Mouse (Mus musculus) skeletal muscle tissue, adult 2 months (tissue): ENCODE measurements at regions not wholly inside any gene's neighbourhood (a gene's known extent, or its start where the extent isn't known, plus 50 kb on each side); places are given as distances from the start of the nearest gene placed in this dataset.
A peak's percentile ranks its signal among the peaks of the same experiment; 100 is the strongest.

Source experiments
- DNase-seq: peaks from one replicate; pipeline ENCODE4 v3.0.0-alpha.2; 2012; ENCODE audit warnings: low read depth, low spot score

- DNase-seq, result no peak
These were observed 156.2 kb downstream of the Trim29 start for GRCm38 (mm10) chr9:43466883-43467282.

GRCm38 (mm10) chr9:43469215-43469614 lies 158.6 kb downstream of the Trim29 start:
- no peak for DNase-seq

GRCm38 (mm10) chr9:43472231-43472630 lies 161.6 kb downstream of the Trim29 start:
- DNase-seq, result no peak

- no peak for DNase-seq
These were observed 162.5 kb downstream of the Trim29 start for GRCm38 (mm10) chr9:43473164-43473563.

GRCm38 (mm10) chr9:43473601-43474302 lies 163.1 kb downstream of the Trim29 start:
- DNase-seq, result no peak

- DNase-seq, result no peak
These were observed 163.6 kb downstream of the Trim29 start for GRCm38 (mm10) chr9:43474303-43474643.

- DNase-seq, result peak; percentile 32
These were observed 170.4 kb downstream of the Trim29 start for GRCm38 (mm10) chr9:43480826-43481591.

GRCm38 (mm10) chr9:43482101-43483090 lies 171.7 kb downstream of the Trim29 start:
- peak; percentile 90 for DNase-seq

GRCm38 (mm10) chr9:43483195-43483594 lies 172.5 kb downstream of the Trim29 start:
- DNase-seq, result no peak

GRCm38 (mm10) chr9:43483906-43484305 lies 173.3 kb downstream of the Trim29 start:
- no peak for DNase-seq

GRCm38 (mm10) chr9:43486704-43487103 lies 176.1 kb downstream of the Trim29 start:
- peak; percentile 37 for DNase-seq

GRCm38 (mm10) chr9:43489205-43489604 lies 178.6 kb downstream of the Trim29 start:
- DNase-seq, result no peak

- DNase-seq, result peak; percentile 18
These were observed 180.5 kb downstream of the Trim29 start for GRCm38 (mm10) chr9:43491024-43491751.

GRCm38 (mm10) chr9:43492236-43493000 lies 181.8 kb downstream of the Trim29 start:
- DNase-seq, result no peak

GRCm38 (mm10) chr9:43498596-43498995 lies 187.9 kb downstream of the Trim29 start:
- no peak for DNase-seq

GRCm38 (mm10) chr9:43504270-43504932 lies 193.8 kb downstream of the Trim29 start:
- DNase-seq, result no peak

- no peak for DNase-seq
These were observed 195.2 kb downstream of the Trim29 start for GRCm38 (mm10) chr9:43505856-43506255.

GRCm38 (mm10) chr9:43506276-43506675 lies 195.6 kb downstream of the Trim29 start:
- no peak for DNase-seq

GRCm38 (mm10) chr9:43512806-43513205 lies 202.2 kb downstream of the Trim29 start:
- DNase-seq, result no peak
